Mouse (Mus musculus): Measurements from ENCODE around the gene Trim52.
"Not testable (repeated sequence)": the region's sequence is repeated elsewhere in the genome, so short reads cannot be mapped to it uniquely, and the experiment has no call there.

The Trim52 gene

DNA sequence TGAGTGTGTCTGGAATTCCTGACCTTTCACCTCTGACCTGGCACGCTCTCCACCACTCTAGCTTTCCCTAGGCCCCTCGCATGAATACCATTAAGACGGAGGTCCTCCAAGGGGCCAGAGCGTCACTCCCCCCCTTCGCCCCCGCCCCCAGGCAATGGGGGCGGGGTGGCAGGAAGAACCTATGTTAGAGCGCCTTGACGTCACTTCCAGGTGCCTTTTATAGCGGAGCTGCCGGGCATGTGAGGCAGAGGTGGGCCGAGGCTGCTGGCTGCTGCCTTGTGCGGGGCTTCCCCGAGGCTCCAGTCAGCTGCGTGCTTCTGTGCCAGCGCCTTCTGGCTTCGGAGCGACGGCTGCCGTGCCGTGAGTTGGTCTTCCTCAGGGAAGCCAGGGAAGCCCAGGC lies at the start of gene Trim52:
Gene Trim52 (plus strand): TSS at position 219 of the 400 bp plus-strand sequence.
- DNase-seq: no peak

DNA sequence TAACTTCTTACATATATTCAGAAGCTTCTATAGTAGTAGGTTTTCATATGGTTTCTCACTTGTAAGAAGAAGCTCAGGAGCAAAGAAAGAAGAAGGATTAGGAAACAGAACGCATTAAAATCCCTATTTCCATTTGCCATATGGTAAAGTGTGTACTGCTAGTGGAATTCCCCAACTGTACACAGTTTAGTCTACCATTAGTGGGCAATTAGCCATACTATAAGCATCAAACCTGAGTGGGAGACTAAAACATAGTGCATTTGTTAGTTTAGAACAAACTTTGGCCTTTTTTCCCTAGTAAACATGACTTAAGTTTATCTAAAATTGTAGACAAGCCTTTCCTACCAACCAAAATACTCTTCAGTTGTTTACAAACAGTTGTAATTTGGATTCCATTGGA lies 33.4 kb upstream of the Trim52 start:
- no peak for DNase-seq

DNA sequence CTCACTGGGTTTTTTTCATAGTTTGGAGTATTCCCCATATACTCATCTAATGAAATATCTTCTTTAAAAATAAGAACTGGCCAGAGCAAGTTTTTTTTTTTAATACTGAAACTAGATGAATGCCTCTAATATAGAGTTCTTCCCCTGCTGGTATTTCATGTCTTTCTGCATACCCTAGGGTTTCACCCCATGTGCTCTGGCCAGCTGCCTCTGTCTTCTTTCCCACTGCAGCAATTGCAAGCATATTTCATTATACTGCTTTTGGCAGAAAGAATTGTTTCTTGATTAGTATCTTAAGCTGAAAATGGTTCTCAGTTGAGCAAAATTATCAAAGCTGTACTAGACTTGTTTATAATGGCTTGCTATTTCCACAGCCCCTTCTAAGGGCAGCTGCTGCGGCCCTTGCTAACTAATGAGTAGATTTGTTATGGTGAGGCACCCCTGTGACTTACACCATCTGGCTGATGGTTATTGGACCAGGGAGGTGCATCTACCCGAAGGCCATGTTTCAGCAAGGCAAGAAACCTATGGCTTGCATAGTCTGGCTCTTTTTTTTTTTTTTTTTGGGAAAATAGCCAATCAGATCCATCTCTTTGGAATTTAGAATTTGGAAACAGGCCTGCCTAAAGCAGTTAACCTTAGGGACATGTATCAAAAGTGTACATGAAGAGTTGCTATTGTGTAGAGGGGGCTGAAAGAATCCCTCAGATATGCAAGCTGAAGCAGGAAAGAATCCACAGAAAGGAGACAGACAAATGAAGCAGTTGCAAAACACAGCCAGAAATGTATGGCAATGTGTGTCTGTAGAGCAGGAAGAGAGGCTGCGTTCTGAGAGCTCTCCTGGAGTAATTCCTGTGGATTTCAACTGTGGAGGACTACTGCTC lies 30.6 kb upstream of the Trim52 start:
- DNase-seq: peak; percentile 15

DNA sequence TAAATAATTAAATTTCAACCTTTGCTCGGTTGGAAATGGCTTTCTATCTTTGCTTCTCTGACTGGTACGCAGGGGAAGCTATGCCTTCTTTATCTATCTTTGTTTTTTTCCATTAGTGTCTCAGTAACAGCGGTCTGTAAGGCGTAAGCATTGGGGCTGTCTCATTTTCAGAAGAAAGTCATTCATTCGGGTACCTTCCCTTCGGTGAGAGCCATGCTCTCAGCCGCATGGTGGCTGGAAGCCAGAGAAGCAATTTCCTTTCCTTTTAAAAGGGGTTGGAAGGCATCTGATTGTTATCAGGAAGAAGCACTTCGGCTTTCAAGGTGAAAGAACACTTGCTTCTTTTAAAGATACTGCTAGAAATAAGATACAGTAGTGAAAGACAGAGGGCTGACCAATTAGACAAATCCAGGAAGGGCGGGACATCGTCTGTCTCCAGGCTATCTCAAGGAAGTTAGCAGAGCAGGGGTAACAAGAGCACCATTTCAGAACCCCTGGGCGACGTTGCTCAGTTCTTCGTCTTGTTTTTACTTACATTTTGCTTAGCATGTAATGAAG lies 17.4 kb upstream of the Trim52 start:
- peak; percentile 3 for DNase-seq

DNA sequence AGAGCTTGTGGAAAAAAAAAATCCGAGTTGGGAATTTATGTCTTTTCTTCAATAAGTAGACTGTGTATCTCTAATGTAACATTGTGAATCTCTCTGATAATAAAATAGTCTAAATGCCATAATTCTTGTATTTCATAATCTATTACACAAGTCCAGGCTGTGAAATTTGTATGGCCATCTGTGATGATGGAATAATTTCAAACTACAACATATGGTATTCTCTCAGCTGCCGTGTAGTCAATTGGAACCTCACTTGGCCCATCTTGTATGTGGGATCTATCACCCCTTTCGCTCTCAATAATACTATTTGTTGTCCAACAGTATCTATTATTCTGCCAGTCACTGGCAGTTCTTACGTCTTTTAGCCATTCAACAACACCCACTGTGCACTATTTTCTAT lies 9.2 kb upstream of the Trim52 start:
- no peak for DNase-seq

DNA sequence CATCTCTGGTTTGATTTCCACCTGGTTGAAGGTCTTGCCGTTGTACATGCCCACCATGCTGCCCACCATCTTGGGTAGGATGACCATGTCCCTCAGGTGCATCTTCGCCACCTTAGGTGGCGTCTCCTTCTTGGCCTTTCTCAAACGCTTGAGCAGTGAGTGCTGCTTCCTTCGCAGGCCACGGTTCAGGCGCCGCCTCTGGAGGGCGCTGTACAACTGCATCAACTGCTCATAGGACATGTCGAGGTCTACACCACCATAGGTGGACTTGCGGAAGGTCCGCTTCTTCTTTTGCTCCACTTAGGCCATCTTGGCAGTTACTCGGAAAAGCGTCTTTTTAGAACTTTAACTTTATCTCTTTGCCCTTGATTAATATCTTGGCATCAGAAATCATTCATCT lies 5.1 kb upstream of the Trim52 start:
- no peak for DNase-seq

DNA sequence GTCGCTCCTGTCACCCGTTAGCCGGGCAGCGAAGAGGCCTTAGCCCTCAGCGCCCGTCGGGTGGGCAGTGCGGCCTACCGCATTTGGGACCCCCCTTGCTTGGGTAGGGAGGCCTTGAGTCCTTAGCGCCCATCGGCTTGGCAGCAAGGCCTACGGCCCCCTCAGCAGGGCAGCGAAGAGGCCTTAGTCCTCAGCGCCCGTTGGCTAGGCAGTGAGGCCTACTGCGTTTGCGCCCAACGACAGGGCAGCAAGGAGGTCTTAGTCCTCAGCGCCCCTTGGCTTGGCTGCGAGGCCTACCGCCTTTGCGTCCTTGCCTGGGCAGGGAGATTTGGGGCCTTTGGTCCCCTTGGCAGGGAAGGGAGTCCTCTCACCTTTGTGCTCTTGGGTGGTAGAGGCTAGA lies 427 bp downstream of the Trim52 start:
- DNase-seq: no peak

DNA sequence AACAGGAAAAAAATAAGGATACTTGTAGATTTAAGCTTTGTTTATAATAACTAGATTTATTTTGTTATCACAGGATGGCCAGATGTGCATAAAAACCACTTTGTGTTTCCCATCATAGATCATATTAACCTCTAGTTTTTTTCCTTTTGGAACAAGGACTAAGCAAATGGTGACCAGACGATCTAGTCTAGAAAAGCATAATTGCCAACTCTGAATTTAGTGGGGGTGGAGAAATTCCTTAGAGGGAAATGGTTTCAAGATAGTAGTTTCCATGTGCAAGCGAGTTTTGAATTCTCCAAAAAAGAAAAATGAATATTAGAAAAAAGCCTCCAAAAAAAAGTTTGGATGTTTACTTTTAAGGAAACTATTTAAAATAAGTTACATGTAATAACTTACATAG lies 13.4 kb downstream of the Trim52 start:
- no peak for DNase-seq

DNA sequence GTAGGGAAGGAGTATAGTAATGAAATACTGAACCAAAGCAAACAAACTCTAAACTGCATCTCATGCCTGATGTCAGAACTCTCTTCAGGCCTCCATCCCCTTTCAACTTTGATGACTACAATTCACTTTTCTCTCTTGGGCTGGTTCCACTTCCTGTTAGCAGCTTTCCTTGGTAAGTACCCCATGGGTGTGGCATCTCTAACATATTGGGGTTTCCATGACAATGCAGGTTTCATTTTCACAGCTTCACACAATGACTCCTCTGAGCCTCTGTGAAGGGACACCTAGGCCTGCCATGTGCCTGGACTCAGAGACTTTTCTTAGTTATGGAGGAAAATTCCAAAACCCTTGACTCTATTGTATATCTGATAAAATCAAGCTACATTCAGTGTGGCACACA lies 30.3 kb downstream of the Trim52 start:
- DNase-seq: no peak

DNA sequence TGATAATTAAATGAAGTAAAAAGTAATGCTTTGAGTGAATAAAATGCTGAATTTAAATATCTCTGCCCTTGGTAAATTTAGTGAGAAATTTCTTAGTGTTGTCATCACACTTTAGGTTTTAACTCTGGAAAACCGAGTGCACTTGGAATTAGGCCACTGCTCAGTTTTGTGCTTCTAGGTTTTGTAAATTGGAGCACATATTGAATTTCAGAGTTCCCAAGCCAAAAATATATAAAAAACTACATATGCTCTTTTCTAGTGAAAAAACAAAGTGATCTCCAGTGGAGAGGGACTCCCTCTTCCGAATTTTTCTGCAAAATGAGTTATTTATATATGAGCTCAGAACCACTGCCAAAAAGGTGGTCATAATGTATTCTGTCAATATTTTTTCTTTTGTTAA lies 45.2 kb downstream of the Trim52 start:
- no peak for DNase-seq

DNA sequence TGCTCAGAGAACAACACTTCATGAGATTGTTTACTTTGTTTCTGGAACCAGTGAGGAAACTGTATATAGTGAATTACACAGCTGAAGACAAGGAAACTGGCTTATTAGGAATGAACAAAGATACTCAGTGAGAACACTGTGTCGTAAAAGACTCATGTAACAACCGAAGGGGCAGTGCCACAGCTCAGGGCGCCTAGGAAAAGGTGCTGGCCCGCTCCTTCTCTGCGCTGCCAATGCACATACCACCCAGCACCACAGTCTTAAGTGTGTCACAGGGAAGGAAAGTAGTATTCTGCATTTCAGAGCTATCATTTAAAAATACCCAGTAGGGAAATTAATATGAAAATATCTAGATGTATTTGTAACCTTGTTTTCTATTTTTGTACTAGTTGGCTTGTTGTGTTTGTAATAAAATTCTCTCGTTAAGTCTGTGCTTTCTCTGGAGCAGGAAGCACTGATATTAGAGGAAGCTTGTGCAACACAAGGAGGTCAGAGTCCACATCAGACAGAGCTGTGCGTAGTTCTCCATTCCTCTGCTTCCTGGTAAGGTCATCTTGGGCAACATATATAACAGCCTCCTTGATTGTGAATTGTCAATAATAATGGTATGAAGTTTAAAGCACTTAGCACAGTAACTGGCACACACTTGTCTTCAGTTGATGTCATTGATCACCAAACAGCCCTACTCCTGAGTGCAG lies 49.0 kb downstream of the Trim52 start:
- DNase-seq: peak; percentile 4

DNA sequence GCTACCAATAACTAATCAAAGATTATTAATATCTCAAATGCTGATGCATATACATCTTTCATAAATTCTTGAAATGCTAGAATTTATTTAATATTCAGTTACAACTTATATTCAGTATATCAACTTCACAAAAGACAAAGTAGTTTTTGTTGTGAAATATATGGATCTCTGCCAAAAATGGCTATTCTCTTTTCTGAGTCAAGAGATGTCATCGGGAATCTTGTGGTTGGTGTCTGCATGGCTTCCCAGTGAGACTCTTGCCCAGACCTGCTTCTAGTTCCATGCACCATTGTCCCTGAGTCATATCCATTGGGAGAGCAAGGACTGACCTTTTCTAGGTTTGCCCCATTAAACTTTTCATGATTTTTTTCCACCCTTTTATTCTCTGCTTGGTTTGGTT lies 50.5 kb downstream of the Trim52 start:
- DNase-seq: no peak

DNA sequence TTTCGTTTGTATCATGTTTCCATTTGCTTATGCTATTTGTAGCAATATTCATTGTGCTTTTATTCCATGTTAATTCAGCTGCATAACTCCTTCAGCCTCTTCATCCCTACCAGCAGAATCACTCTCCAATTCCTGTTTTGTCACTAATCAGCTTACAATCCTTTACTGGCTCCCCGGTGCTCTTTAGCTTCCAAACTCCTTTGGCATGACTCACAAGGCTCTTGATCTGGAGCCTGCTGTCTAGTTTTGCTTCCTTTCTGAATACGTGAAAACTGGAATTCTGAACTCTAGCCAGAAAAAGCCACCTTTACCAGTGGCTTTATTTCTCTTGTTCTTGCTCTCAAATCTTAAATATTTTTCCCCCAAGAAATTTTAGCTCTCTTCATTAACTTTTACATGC lies 56.3 kb downstream of the Trim52 start:
- no peak for DNase-seq

DNA sequence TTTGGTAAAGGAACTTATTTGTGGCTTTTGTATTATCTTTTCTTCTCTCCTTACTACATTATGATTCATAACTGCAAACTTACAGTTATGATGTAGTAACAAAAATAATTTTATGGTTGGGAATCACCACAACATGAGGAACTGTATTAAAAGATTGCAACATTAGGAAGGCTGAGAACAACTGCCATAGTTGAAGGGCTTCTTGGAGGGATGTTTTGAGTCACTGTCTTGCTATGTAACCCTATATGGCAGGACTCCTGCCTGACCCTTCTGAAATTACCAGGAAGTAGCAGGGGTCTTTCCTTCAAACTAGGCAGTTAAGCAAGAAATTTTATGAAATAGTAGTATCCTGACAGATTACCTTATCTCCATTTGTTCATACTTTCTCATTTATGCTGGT lies 57.2 kb downstream of the Trim52 start:
- DNase-seq: no peak

DNA sequence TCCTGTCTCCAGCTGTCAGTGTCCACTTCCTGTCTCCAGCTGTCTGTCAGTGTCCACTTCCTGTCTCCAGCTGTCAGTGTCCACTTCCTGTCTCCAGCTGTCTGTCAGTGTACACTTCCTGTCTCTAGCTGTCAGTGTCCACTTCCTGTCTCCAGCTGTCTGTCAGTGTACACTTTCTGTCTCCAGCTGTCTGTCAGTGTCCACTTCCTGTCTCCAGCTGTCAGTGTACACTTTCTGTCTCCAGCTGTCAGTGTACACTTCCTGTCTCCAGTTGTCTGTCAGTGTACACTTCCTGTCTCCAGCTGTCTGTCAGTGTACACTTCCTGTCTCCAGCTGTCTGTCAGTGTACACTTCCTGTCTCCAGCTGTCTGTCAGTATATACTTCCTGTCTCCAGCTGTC lies 57.9 kb downstream of the Trim52 start:
- DNase-seq: not testable (repeated sequence)

DNA sequence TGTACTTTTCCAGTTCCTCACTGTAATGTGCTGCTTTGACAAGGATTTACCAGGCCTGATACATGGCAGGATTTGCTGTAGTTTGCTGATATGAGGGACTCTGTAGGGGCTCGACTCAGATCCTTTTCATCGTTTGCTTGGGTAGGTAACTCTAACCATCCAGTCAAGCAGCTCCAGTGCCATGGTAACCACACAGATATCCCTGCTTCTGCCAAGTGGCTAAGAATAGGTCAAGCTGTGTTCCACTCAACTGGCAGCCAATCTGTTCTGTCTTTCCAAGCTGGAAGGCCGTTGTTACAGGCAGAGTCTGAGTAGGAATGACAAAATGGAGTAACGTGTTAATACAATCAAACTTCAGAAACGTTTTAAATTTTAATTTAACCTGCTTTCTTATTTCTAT lies 70.9 kb downstream of the Trim52 start:
- no peak for DNase-seq

DNA sequence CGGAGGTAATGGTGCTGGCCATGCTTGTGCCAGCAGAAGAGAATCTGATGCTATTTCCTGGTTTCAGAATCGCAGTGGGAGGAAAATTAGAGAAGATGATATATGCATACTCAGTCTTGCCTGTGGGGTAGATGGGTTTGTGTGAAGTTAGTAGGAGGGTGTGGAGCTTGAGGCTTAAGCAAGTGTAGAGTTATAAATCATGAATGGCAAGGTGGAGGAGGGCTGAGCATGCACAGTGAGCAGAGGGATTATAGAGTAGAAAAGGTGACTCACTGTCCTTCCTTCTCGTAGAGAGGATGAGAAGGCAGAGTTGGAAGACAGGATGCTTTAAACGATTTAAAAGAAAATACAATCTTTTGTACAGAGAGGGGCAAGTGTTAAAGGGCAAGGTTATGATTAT lies 72.2 kb downstream of the Trim52 start:
- DNase-seq: no peak

DNA sequence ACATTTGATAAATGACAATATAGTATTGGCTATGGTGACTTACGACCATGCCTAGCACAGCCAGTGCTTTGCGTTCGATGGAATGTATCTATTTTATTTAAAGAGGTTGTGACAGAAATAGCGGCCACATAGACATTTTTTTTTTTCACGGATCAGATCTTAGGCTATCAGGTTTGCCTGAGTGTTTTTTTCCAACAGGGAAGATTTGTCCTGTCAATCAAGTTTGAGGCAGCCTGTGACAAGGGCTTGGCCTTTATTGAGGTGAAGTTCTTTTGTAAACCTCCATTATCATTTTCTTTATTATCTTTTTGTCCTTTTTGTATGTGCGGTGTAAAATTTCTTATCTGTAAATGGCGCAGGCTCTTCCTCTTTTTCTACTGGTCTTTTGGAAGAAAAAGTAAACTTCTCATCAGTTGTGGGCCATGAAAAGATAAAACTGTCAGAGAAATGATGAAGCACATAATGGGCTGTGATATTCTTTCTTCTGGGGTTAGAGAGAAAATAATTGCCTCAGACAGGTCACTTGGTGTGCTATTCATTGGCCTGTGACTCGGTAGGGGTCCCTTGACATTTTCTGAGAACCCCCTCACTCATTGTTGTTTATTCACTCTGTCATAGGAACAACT lies 73.2 kb downstream of the Trim52 start:
- no peak for DNase-seq

DNA sequence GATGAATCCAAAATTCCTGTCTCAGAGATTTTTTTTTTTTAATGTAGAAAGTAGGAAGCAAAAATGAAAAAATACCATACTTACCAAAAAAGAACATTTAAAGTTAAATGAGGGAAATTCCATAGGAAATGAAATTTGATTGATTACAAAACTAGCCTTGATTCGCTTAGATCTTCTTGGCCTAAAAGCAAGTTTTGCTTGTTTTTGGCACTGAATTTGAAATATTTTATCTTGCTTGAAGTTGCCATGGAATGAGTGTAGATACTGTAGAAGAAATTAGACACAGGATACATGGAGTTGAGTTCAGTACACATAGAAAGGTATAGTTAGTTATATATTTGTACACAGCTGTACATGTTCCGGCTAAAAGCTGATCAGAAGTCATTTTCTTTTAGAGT lies 73.7 kb downstream of the Trim52 start:
- DNase-seq: no peak

DNA sequence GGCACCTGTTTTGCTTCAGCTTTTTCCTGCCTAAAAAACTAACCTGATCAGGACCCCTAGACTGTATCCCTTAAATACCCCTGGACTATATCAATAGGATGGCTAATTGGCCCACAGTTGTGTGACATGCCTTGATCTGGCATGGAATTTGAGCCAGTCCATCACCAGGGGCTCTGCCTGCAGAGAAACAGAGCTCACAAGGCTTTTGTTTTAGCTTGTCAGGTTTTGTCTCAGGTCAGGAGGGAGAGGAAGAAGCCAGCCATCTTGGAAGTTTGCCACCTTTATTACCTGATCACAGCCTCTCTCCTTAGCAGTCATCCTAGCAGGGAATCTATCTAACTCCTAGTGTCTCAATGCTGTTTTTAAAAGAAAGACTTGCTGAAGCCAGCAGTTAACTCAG lies 74.6 kb downstream of the Trim52 start:
- DNase-seq: no peak

DNA sequence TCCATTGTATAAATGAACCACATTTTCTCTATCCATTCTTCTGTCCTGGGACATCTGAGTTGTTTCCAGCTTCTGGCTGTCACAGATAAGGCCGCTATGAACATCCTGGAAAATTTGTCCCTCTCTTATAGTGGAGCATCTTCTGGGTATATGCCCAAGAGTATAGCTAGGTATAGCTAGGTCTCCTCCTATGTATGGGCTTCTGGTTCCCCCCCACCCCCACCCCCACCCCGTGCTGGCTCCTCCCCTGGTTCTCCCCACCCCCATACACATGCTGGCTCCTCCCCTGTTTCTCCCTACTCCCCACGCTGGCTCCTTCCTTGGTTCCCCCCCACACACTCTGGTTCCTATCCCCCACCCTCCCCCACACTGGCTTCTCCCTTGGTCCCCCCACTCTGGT lies 78.0 kb downstream of the Trim52 start:
- DNase-seq: no peak
